Mouse (Mus musculus): ENCODE data around the gene Galnt14. TPM values are rescaled to one million over a fixed set of nuclear protein-coding genes. Genes with fewer than 3 reads are reported as not detected.

Gene Galnt14
- polyA plus RNA-seq, 1 experiment from 2014 or later = 10.6 TPM

- no peak for ATAC-seq (ENCODE audit: low FRiP score)
- Histone ChIP-seq H3K4me1 (no peaks in the 10 kb centered on the region), H3K27ac (no peak overlapping the region), H3K9me3 (no peaks in the 10 kb centered on the region), H3K4me3 (replicated peaks) (no peak overlapping the region), H3K9ac (no peak overlapping the region), H3K36me3 (replicated peaks) (no peaks in the 10 kb centered on the region), H3K4me2 (no peak overlapping the region), H3K27me3 (no peaks in the 10 kb centered on the region)
- WGBS = 95% methylated on average over 3 of the region's 3 CpGs
These were observed 53.9 kb downstream of the Galnt14 start for GRCm38 (mm10) chr17:73656373-73656772.

- 66% methylated on average over 5 of the region's 5 CpGs for WGBS
- Histone ChIP-seq H3K4me3 (replicated peaks) (no peak overlapping the region), H3K9ac (no peak overlapping the region), H3K4me1 (no peaks in the 10 kb centered on the region), H3K27ac (no peak overlapping the region), H3K9me3 (no peaks in the 10 kb centered on the region), H3K27me3 (no peaks in the 10 kb centered on the region), H3K4me2 (no peak overlapping the region), H3K36me3 (replicated peaks) (no peaks in the 10 kb centered on the region)
- peak; percentile 57; the same call in 1 of the 2 replicates for ATAC-seq (ENCODE audit: low FRiP score)
These were observed 56.0 kb downstream of the Galnt14 start for GRCm38 (mm10) chr17:73654261-73654660.

- WGBS = 80% methylated on average over 6 of the region's 6 CpGs
- ATAC-seq (ENCODE audit: low FRiP score) = no peak
- no peak overlapping the region for H3K4me3 ChIP-seq (replicated peaks)
These were observed 60.9 kb downstream of the Galnt14 start for GRCm38 (mm10) chr17:73649371-73649770.

GRCm38 (mm10) chr17:73641676-73642075 is 68.6 kb downstream of the Galnt14 start:
- H3K27ac ChIP-seq = no peak overlapping the region
- no peak for ATAC-seq (ENCODE audit: low FRiP score)
- H3K4me3 ChIP-seq (replicated peaks) = no peak overlapping the region
- peaks cover 7% of the 10 kb centered on the region for H3K4me1 ChIP-seq
- H3K36me3 ChIP-seq (replicated peaks) = no peaks in the 10 kb centered on the region
- no peak overlapping the region for H3K9ac ChIP-seq
- H3K4me2 ChIP-seq = no peak overlapping the region
- H3K9me3 ChIP-seq = no peaks in the 10 kb centered on the region
- H3K27me3 ChIP-seq = no peaks in the 10 kb centered on the region
- 91% methylated on average over 7 of the region's 7 CpGs for WGBS

More at GRCm38 (mm10) chr17:73649371-73649770, 60.9 kb downstream of the Galnt14 start:
- H3K27me3 ChIP-seq = no peaks in the 10 kb centered on the region
- H3K27ac ChIP-seq = no peak overlapping the region
- H3K9me3 ChIP-seq = no peaks in the 10 kb centered on the region
- no peak overlapping the region for H3K4me2 ChIP-seq
- H3K36me3 ChIP-seq (replicated peaks) = no peaks in the 10 kb centered on the region
- H3K4me1 ChIP-seq = 0 out of 2 replicates have a peak, but pooled peaks cover 2% of the 10 kb centered on the region
- H3K9ac ChIP-seq = no peak overlapping the region

- no peaks in the 10 kb centered on the region for H3K27me3 ChIP-seq
- H3K4me2 ChIP-seq = no peak overlapping the region
- H3K4me1 ChIP-seq = peaks cover 4% of the 10 kb centered on the region
- no peaks in the 10 kb centered on the region for H3K9me3 ChIP-seq
- ATAC-seq (ENCODE audit: low FRiP score) = no peak
- no peak overlapping the region for H3K4me3 ChIP-seq (replicated peaks)
- no peak overlapping the region for H3K9ac ChIP-seq
- 63% methylated on average over 3 of the region's 3 CpGs for WGBS
- H3K36me3 ChIP-seq (replicated peaks) = no peaks in the 10 kb centered on the region
- H3K27ac ChIP-seq = 0 out of 2 replicates have a peak overlapping the region, but pooled peaks have one; percentile 50
These were observed 70.2 kb downstream of the Galnt14 start for GRCm38 (mm10) chr17:73640117-73640480.

GRCm38 (mm10) chr17:73639401-73640116 is 70.7 kb downstream of the Galnt14 start:
- Histone ChIP-seq H3K36me3 (replicated peaks) (no peaks in the 10 kb centered on the region), H3K4me2 (no peak overlapping the region), H3K9me3 (no peaks in the 10 kb centered on the region), H3K4me1 (peaks cover 9% of the 10 kb centered on the region), H3K4me3 (replicated peaks) (no peak overlapping the region), H3K9ac (no peak overlapping the region), H3K27ac (peak overlapping the region; percentile 50), H3K27me3 (no peaks in the 10 kb centered on the region)
- ATAC-seq (ENCODE audit: low FRiP score) = peak; percentile 66; the same call in 1 of the 2 replicates
- WGBS = 36% methylated on average over 6 of the region's 6 CpGs

GRCm38 (mm10) chr17:73636988-73637387 is 73.3 kb downstream of the Galnt14 start:
- H3K9ac ChIP-seq = no peak overlapping the region
- H3K4me2 ChIP-seq = no peak overlapping the region
- 93% methylated on average over 5 of the region's 5 CpGs for WGBS
- no peaks in the 10 kb centered on the region for H3K36me3 ChIP-seq (replicated peaks)
- no peak overlapping the region for H3K4me3 ChIP-seq (replicated peaks)
- no peak overlapping the region for H3K27ac ChIP-seq
- H3K27me3 ChIP-seq = no peaks in the 10 kb centered on the region
- no peaks in the 10 kb centered on the region for H3K9me3 ChIP-seq
- H3K4me1 ChIP-seq = peaks cover 17% of the 10 kb centered on the region
- ATAC-seq (ENCODE audit: low FRiP score) = no peak

- no peak overlapping the region for H3K27ac ChIP-seq
- WGBS = 54% methylated on average over 2 of the region's 2 CpGs
- peak; percentile 24; the same call in 1 of the 2 replicates for ATAC-seq (ENCODE audit: low FRiP score)
These were observed 75.4 kb downstream of the Galnt14 start for GRCm38 (mm10) chr17:73634896-73635295.

GRCm38 (mm10) chr17:73633991-73634710 is 76.1 kb downstream of the Galnt14 start:
- 0 out of 2 replicates have a peak overlapping the region, but pooled peaks have one; percentile 10 for H3K27ac ChIP-seq
- H3K27me3 ChIP-seq = no peaks in the 10 kb centered on the region
- 49% methylated on average over 11 of the region's 11 CpGs for WGBS
- H3K9ac ChIP-seq = no peak overlapping the region
- H3K9me3 ChIP-seq = no peaks in the 10 kb centered on the region
- H3K36me3 ChIP-seq (replicated peaks) = no peaks in the 10 kb centered on the region
- no peak overlapping the region for H3K4me2 ChIP-seq
- H3K4me1 ChIP-seq = peaks cover 13% of the 10 kb centered on the region
- ATAC-seq (ENCODE audit: low FRiP score) = 0 out of 2 replicates have a peak, but pooled peaks have one; percentile 34
- no peak overlapping the region for H3K4me3 ChIP-seq (replicated peaks)

More at GRCm38 (mm10) chr17:73634896-73635295, 75.4 kb downstream of the Galnt14 start:
- no peak overlapping the region for H3K4me2 ChIP-seq
- no peaks in the 10 kb centered on the region for H3K36me3 ChIP-seq (replicated peaks)
- no peak overlapping the region for H3K4me3 ChIP-seq (replicated peaks)
- no peaks in the 10 kb centered on the region for H3K27me3 ChIP-seq
- H3K9me3 ChIP-seq = no peaks in the 10 kb centered on the region
- no peak overlapping the region for H3K9ac ChIP-seq
- H3K4me1 ChIP-seq = peaks cover 16% of the 10 kb centered on the region

GRCm38 (mm10) chr17:73628263-73628914 is 81.9 kb downstream of the Galnt14 start:
- H3K4me1 ChIP-seq = no peaks in the 10 kb centered on the region
- H3K9me3 ChIP-seq = no peaks in the 10 kb centered on the region
- 92% methylated on average over 14 of the region's 14 CpGs for WGBS
- H3K4me2 ChIP-seq = no peak overlapping the region
- no peaks in the 10 kb centered on the region for H3K36me3 ChIP-seq (replicated peaks)
- no peak overlapping the region for H3K4me3 ChIP-seq (replicated peaks)
- no peak overlapping the region for H3K9ac ChIP-seq
- H3K27ac ChIP-seq = no peak overlapping the region
- ATAC-seq (ENCODE audit: low FRiP score) = no peak
- H3K27me3 ChIP-seq = no peaks in the 10 kb centered on the region

GRCm38 (mm10) chr17:73626912-73627311 is 83.3 kb downstream of the Galnt14 start:
- Histone ChIP-seq H3K4me3 (replicated peaks) (no peak overlapping the region), H3K9me3 (no peaks in the 10 kb centered on the region), H3K4me1 (no peaks in the 10 kb centered on the region), H3K36me3 (replicated peaks) (no peaks in the 10 kb centered on the region), H3K9ac (no peak overlapping the region), H3K4me2 (no peak overlapping the region), H3K27ac (no peak overlapping the region), H3K27me3 (no peaks in the 10 kb centered on the region)
- ATAC-seq (ENCODE audit: low FRiP score) = no peak
- WGBS = 86% methylated on average over 4 of the region's 4 CpGs

GRCm38 (mm10) chr17:73620049-73620448 is 90.2 kb downstream of the Galnt14 start:
- Histone ChIP-seq H3K36me3 (replicated peaks) (no peaks in the 10 kb centered on the region), H3K4me1 (no peaks in the 10 kb centered on the region), H3K9ac (no peak overlapping the region), H3K27ac (no peak overlapping the region), H3K9me3 (no peaks in the 10 kb centered on the region), H3K4me2 (no peak overlapping the region), H3K27me3 (no peaks in the 10 kb centered on the region), H3K4me3 (replicated peaks) (no peak overlapping the region)
- no peak for ATAC-seq (ENCODE audit: low FRiP score)
- 90% methylated on average over 4 of the region's 4 CpGs for WGBS
